Mouse (Mus musculus) embryonic facial prominence, embryonic 15.5 days (tissue): ENCODE results near the gene Lrrc1. TPM values are rescaled to one million over a fixed set of nuclear protein-coding genes. Genes with fewer than 3 reads are reported as not detected.
"Not testable (repeated sequence)": the region's sequence is repeated elsewhere in the genome, so short reads cannot be mapped to it uniquely, and the experiment has no call there.

Source experiments
- ATAC-seq: fragments of 200-750 bp; cut with Nextera tagmentation; 2 replicates; pipeline ENCODE4 v1.8.0; 2017; ENCODE audit warnings: low read depth, moderate TSS enrichment; ENCODE audit not compliant: insufficient number of reproducible peaks, low FRiP score, low TSS enrichment
- H3K27ac ChIP-seq: fragments of 300-500 bp; sonication (generic); replicated peaks from 2 replicates; pipeline ENCODE4 v1.5.1; 2015; ENCODE audit warnings: mild to moderate bottlenecking, inconsistent platforms
- H3K27me3 ChIP-seq: fragments of 300-500 bp; sonication (generic); 2 replicates; pipeline ENCODE4 v1.6.1; 2015; ENCODE audit warnings: inconsistent platforms
- H3K36me3 ChIP-seq: fragments of 300-500 bp; sonication (generic); 2 replicates; pipeline ENCODE4 v1.6.1; 2015; ENCODE audit warnings: mild to moderate bottlenecking, inconsistent platforms
- H3K4me1 ChIP-seq: fragments of 300-500 bp; sonication (generic); 2 replicates; pipeline ENCODE4 v1.6.1; 2015; ENCODE audit warnings: inconsistent platforms
- H3K4me2 ChIP-seq: fragments of 300-500 bp; sonication (generic); replicated peaks from 2 replicates; pipeline ENCODE4 v1.6.1; 2015; ENCODE audit warnings: mild to moderate bottlenecking, inconsistent platforms
- H3K4me3 ChIP-seq: fragments of 300-500 bp; sonication (generic); replicated peaks from 2 replicates; pipeline ENCODE4 v1.5.1; 2015; ENCODE audit warnings: mild to moderate bottlenecking, inconsistent platforms
- H3K9ac ChIP-seq: fragments of 300-500 bp; sonication (generic); 2 replicates; pipeline ENCODE4 v1.6.1; 2015; ENCODE audit warnings: inconsistent platforms
- H3K9me3 ChIP-seq: fragments of 300-500 bp; sonication (generic); replicated peaks from 2 replicates; pipeline ENCODE4 v1.6.1; 2016; ENCODE audit warnings: inconsistent platforms
- WGBS: fragments of 180-500 bp; shearing (Covaris S2); methylation state at CpG from one replicate; pipeline ENCODE4 v1.1.7; 2015; 5-methylcytosine and 5-hydroxymethylcytosine counted together
- polyA plus RNA-seq: library from polyadenylated mRNA; unstranded; fragments of >200 nt; fragmentation: Nextera tagmentation; extraction: Ambion mirVana; gene quantifications from 2 replicates; pipeline ENCODE4 v1.2.1, GENCODE M21; 2015

Gene Lrrc1
- polyA plus RNA-seq, 1 experiment from 2014 or later = 19.5 TPM

- H3K4me1 ChIP-seq, ATAC-seq, H3K36me3 ChIP-seq, H3K4me2 ChIP-seq, H3K9ac ChIP-seq, H3K27me3 ChIP-seq, H3K9me3 ChIP-seq, H3K27ac ChIP-seq, H3K4me3 ChIP-seq: not testable (repeated sequence)
- 41% methylated on average over 4 of the region's 4 CpGs for whole genome bisulfite sequencing
Measured at GRCm38 (mm10) chr9:77574996-77575395, 30.3 kb upstream of the Lrrc1 start.

- no peaks in the 10 kb centered on the region for H3K36me3 ChIP-seq
- no peaks in the 10 kb centered on the region for H3K4me1 ChIP-seq
- H3K27me3 ChIP-seq = no peaks in the 10 kb centered on the region
- 85% methylated on average over 4 of the region's 4 CpGs for WGBS
- no peak overlapping the region for H3K4me2 ChIP-seq
- no peak for ATAC-seq
- no peak overlapping the region for H3K27ac ChIP-seq
- H3K9me3 ChIP-seq = no peaks in the 10 kb centered on the region
- no peak overlapping the region for H3K9ac ChIP-seq
- H3K4me3 ChIP-seq = no peak overlapping the region
Measured at GRCm38 (mm10) chr9:77571851-77572250, 27.2 kb upstream of the Lrrc1 start.

GRCm38 (mm10) chr9:77568789-77569506, 24.3 kb upstream of the Lrrc1 start:
- no peak for ATAC-seq
- Histone ChIP-seq H3K4me3 (no peak overlapping the region), H3K4me2 (no peak overlapping the region), H3K9me3 (no peaks in the 10 kb centered on the region), H3K27ac (no peak overlapping the region), H3K36me3 (no peaks in the 10 kb centered on the region), H3K27me3 (no peaks in the 10 kb centered on the region), H3K4me1 (no peaks in the 10 kb centered on the region), H3K9ac (no peak overlapping the region)
- WGBS = 40% methylated on average over 13 of the region's 13 CpGs

GRCm38 (mm10) chr9:77561827-77562226, 17.2 kb upstream of the Lrrc1 start:
- no peak overlapping the region for H3K9ac ChIP-seq
- no peaks in the 10 kb centered on the region for H3K27me3 ChIP-seq
- H3K4me3 ChIP-seq = no peak overlapping the region
- no peak for ATAC-seq
- H3K9me3 ChIP-seq = 0 out of 2 replicates have a peak, but pooled peaks cover 4% of the 10 kb centered on the region
- H3K27ac ChIP-seq = no peak overlapping the region
- H3K4me2 ChIP-seq = no peak overlapping the region
- H3K4me1 ChIP-seq = no peaks in the 10 kb centered on the region
- H3K36me3 ChIP-seq = no peaks in the 10 kb centered on the region

GRCm38 (mm10) chr9:77557963-77558362, 13.3 kb upstream of the Lrrc1 start:
- WGBS = 71% methylated on average over 3 of the region's 3 CpGs

GRCm38 (mm10) chr9:77557181-77557580, 12.5 kb upstream of the Lrrc1 start:
- Histone ChIP-seq H3K27me3 (no peaks in the 10 kb centered on the region), H3K4me1 (no peaks in the 10 kb centered on the region), H3K27ac (no peak overlapping the region), H3K9me3 (0 out of 2 replicates have a peak, but pooled peaks cover 3% of the 10 kb centered on the region), H3K4me3 (no peak overlapping the region), H3K9ac (no peak overlapping the region), H3K36me3 (no peaks in the 10 kb centered on the region), H3K4me2 (no peak overlapping the region)
- no peak for ATAC-seq
- WGBS = 72% methylated on average over 4 of the region's 4 CpGs

More at GRCm38 (mm10) chr9:77557963-77558362, 13.3 kb upstream of the Lrrc1 start:
- no peaks in the 10 kb centered on the region for H3K36me3 ChIP-seq
- no peak overlapping the region for H3K4me2 ChIP-seq
- 0 out of 2 replicates have a peak, but pooled peaks cover 4% of the 10 kb centered on the region for H3K9me3 ChIP-seq
- no peak overlapping the region for H3K9ac ChIP-seq
- ATAC-seq = no peak
- H3K27ac ChIP-seq = no peak overlapping the region
- no peak overlapping the region for H3K4me3 ChIP-seq
- no peaks in the 10 kb centered on the region for H3K4me1 ChIP-seq
- no peaks in the 10 kb centered on the region for H3K27me3 ChIP-seq

GRCm38 (mm10) chr9:77556435-77556834, 11.8 kb upstream of the Lrrc1 start:
- Histone ChIP-seq H3K4me3 (no peak overlapping the region), H3K36me3 (no peaks in the 10 kb centered on the region), H3K4me1 (no peaks in the 10 kb centered on the region), H3K27ac (no peak overlapping the region), H3K4me2 (no peak overlapping the region), H3K27me3 (no peaks in the 10 kb centered on the region), H3K9ac (no peak overlapping the region), H3K9me3 (no peaks in the 10 kb centered on the region)
- ATAC-seq = no peak
- 88% methylated on average over 9 of the region's 9 CpGs for WGBS

- Histone ChIP-seq H3K4me2 (no peak overlapping the region), H3K4me3 (no peak overlapping the region), H3K9me3 (no peaks in the 10 kb centered on the region), H3K9ac (no peak overlapping the region), H3K4me1 (no peaks in the 10 kb centered on the region), H3K27ac (no peak overlapping the region), H3K36me3 (no peaks in the 10 kb centered on the region), H3K27me3 (no peaks in the 10 kb centered on the region)
- 53% methylated on average over 2 of the region's 2 CpGs for WGBS
- ATAC-seq = no peak
Measured at GRCm38 (mm10) chr9:77553465-77553864, 8.8 kb upstream of the Lrrc1 start.

GRCm38 (mm10) chr9:77551036-77551512, 6.4 kb upstream of the Lrrc1 start:
- no peaks in the 10 kb centered on the region for H3K27me3 ChIP-seq
- no peaks in the 10 kb centered on the region for H3K36me3 ChIP-seq
- no peak overlapping the region for H3K27ac ChIP-seq
- no peaks in the 10 kb centered on the region for H3K4me1 ChIP-seq
- no peak overlapping the region for H3K4me2 ChIP-seq
- H3K9me3 ChIP-seq = no peaks in the 10 kb centered on the region
- H3K9ac ChIP-seq = no peak overlapping the region
- 68% methylated on average over 7 of the region's 7 CpGs for WGBS
- ATAC-seq = no peak
- H3K4me3 ChIP-seq = no peak overlapping the region

- no peaks in the 10 kb centered on the region for H3K27me3 ChIP-seq
- H3K4me1 ChIP-seq = peaks cover 25% of the 10 kb centered on the region
- no peak overlapping the region for H3K4me3 ChIP-seq
- 0 out of 2 replicates have a peak overlapping the region, but pooled peaks have one; percentile 97 for H3K4me2 ChIP-seq
- no peak overlapping the region for H3K27ac ChIP-seq
- H3K9me3 ChIP-seq = no peaks in the 10 kb centered on the region
- ATAC-seq = no peak
- 45% methylated on average over 3 of the region's 3 CpGs for WGBS
- no peaks in the 10 kb centered on the region for H3K36me3 ChIP-seq
- H3K9ac ChIP-seq = no peak overlapping the region
Measured at GRCm38 (mm10) chr9:77546010-77546409, 1.3 kb upstream of the Lrrc1 start.

GRCm38 (mm10) chr9:77545068-77545421, 375 bp upstream of the Lrrc1 start:
- Histone ChIP-seq H3K9me3 (no peaks in the 10 kb centered on the region), H3K9ac (peak overlapping the region; percentile 71), H3K36me3 (no peaks in the 10 kb centered on the region), H3K27ac (peak overlapping the region; percentile 88), H3K27me3 (no peaks in the 10 kb centered on the region), H3K4me1 (peaks cover 25% of the 10 kb centered on the region), H3K4me3 (peak overlapping the region; percentile 83), H3K4me2 (peak overlapping the region; percentile 97)
- ATAC-seq = no peak
- WGBS = under 1% methylated on average over 17 of the region's 17 CpGs
